Mouse (Mus musculus) spleen, adult 2 months (tissue): ENCODE data around the gene Cpeb1. TPM values are rescaled to one million over a fixed set of nuclear protein-coding genes. Genes with fewer than 3 reads are reported as not detected.
A peak's percentile ranks its signal among the peaks of the same experiment; 100 is the strongest.

Experiments
- DNase-seq, 2 experiments: peaks; one replicate each; pipeline versions ENCODE4 v3.0.0 to v3.0.0-alpha.2; 2012 to 2021; ENCODE audit warnings: low spot score in 2 of 2, low read depth in 1 of 2
- H3K27ac ChIP-seq: fragments of 200-500 bp; 2 replicates; pipeline ENCODE4 v1.5.1; 2012; ENCODE audit warnings: low read length, inconsistent platforms; ENCODE audit not compliant: insufficient read depth
- H3K27me3 ChIP-seq: fragments of 200-500 bp; 2 replicates; pipeline ENCODE4 v1.6.1; 2012; ENCODE audit warnings: mild to moderate bottlenecking, moderate library complexity, low read length, inconsistent platforms; ENCODE audit not compliant: control insufficient read depth, insufficient read depth
- H3K36me3 ChIP-seq: fragments of 200-500 bp; 2 replicates; pipeline ENCODE4 v1.6.1; 2012; ENCODE audit warnings: mild to moderate bottlenecking, low read length, inconsistent platforms; ENCODE audit not compliant: control insufficient read depth, insufficient read depth
- H3K4me1 ChIP-seq: fragments of 200-500 bp; 2 replicates; pipeline ENCODE4 v1.6.1; 2011; ENCODE audit warnings: inconsistent platforms; ENCODE audit not compliant: control insufficient read depth, insufficient read depth, insufficient read length
- H3K4me3 ChIP-seq: fragments of 200-500 bp; 2 replicates; pipeline ENCODE4 v1.5.1; 2011; ENCODE audit warnings: mild to moderate bottlenecking, inconsistent platforms; ENCODE audit not compliant: insufficient read depth, insufficient read length; ENCODE audit errors: extremely low read depth
- CTCF ChIP-seq: fragments of 200-500 bp; IDR thresholded peaks from 2 replicates; pipeline ENCODE4 v1.5.1; 2011; ENCODE audit warnings: mild to moderate bottlenecking, inconsistent platforms; ENCODE audit not compliant: insufficient read depth, insufficient read length, insufficient replicate concordance; ENCODE audit errors: extremely low read depth
- POLR2A ChIP-seq: fragments of 200-500 bp; IDR thresholded peaks from 2 replicates; pipeline ENCODE4 v1.6.1; 2011; ENCODE audit warnings: low read depth, low read length, inconsistent platforms
- WGBS: fragments of 180-500 bp; shearing (Covaris S2); methylation state at CpG from one replicate; pipeline ENCODE4 v1.1.7; 2018; 5-methylcytosine and 5-hydroxymethylcytosine counted together
- polyA plus RNA-seq: library from polyadenylated mRNA; depleted of rRNA; stranded (reverse); fragments of >200 nt; gene quantifications from 2 replicates; pipeline ENCODE4 v1.2.3, GENCODE M21; 2012; rRNA removed

Gene Cpeb1
- polyA plus RNA-seq, 1 experiment, result 1.1 TPM

GRCm38 (mm10) chr7:81303682-81304081 lies 151.6 kb downstream of the Cpeb1 start:
- TF ChIP-seq CTCF (peak; percentile 38; the same call in 1 of the 2 replicates), POLR2A (no peak)

DNA sequence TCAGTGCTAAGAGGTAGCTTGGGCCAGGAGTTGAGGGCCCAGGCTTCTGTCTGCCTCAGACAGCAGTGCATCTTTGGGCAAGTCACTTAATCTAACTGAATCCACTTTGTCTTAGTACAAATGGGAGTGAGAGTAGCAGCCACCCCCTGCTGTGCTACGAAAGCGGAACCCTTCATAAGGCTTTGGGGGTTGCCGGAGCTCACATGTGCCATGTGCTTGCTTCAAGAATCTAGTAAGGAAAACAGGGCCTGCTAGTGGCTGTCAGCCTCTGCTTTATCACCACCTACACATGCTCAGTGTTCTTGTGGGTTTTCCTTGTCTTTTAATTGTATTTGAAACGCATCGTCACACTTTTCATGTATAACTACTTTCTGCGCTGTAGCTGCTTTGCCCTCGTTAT lies 153.9 kb downstream of the Cpeb1 start:
- WGBS, result 91% methylated on average over 7 of the region's 7 CpGs
- Histone ChIP-seq H3K27ac (no peak overlapping the region), H3K27me3 (no peaks in the 10 kb centered on the region), H3K4me3 (no peak overlapping the region), H3K36me3 (no peaks in the 10 kb centered on the region), H3K4me1 (no peaks in the 10 kb centered on the region)
- TF ChIP-seq CTCF (no peak), POLR2A (no peak)
- DNase-seq, result no peak

More at GRCm38 (mm10) chr7:81303682-81304081, 151.6 kb downstream of the Cpeb1 start:
- Histone ChIP-seq H3K27me3 (no peaks in the 10 kb centered on the region), H3K27ac (no peak overlapping the region), H3K4me3 (no peak overlapping the region), H3K4me1 (no peaks in the 10 kb centered on the region), H3K36me3 (no peaks in the 10 kb centered on the region)
- 82% methylated on average over 2 of the region's 2 CpGs for WGBS
- DNase-seq, result peak in 1 of 2 experiments; percentile 14

GRCm38 (mm10) chr7:81298206-81298605 lies 157.1 kb downstream of the Cpeb1 start:
- no peak overlapping the region for H3K4me3 ChIP-seq
- H3K4me1 ChIP-seq, result no peaks in the 10 kb centered on the region
- DNase-seq, result no peak
- TF ChIP-seq CTCF, result no peak
- TF ChIP-seq POLR2A, result no peak
- H3K27me3 ChIP-seq, result no peaks in the 10 kb centered on the region
- H3K36me3 ChIP-seq, result no peaks in the 10 kb centered on the region
- 68% methylated on average over 6 of the region's 6 CpGs for WGBS
- H3K27ac ChIP-seq, result no peak overlapping the region

Other genes with a start within 250 kb of the Cpeb1 start
- 5.5 and 6.3 TPM in 2 replicates for gene Pde8a, start 241.9 kb downstream of the Cpeb1 start, polyA plus RNA-seq
- 776 and 827 TPM in 2 replicates for gene Rps17, start 110.2 kb downstream of the Cpeb1 start, polyA plus RNA-seq
- gene Ap3b2, start 38.5 kb upstream of the Cpeb1 start, polyA plus RNA-seq, result not detected in 2 replicates
- not detected in 2 replicates for gene BC048679, start 42.8 kb upstream of the Cpeb1 start, polyA plus RNA-seq
- gene Fsd2, start 111.5 kb upstream of the Cpeb1 start, polyA plus RNA-seq, result 0.62 and 0.72 TPM in 2 replicates
- gene Whamm, start 115.8 kb upstream of the Cpeb1 start, polyA plus RNA-seq, result 21.4 and 34.6 TPM in 2 replicates